Mouse (Mus musculus) brain, embryonic 14.5 days (tissue): ENCODE measurements at regions not wholly inside any gene's neighbourhood (a gene's known extent, or its start where the extent isn't known, plus 50 kb on each side); places are given as distances from the start of the nearest gene placed in this dataset.

Experiments used
- DNase-seq: peaks from one replicate; pipeline ENCODE4 v3.0.0-alpha.2; 2011; ENCODE audit warnings: low read depth
- CTCF ChIP-seq: fragments of 200-500 bp; IDR thresholded peaks from 2 replicates; pipeline ENCODE4 v1.5.1; 2012; ENCODE audit warnings: inconsistent platforms, mild to moderate bottlenecking, moderate library complexity, borderline replicate concordance; ENCODE audit not compliant: insufficient read depth, insufficient read length; ENCODE audit errors: extremely low read depth
- POLR2A ChIP-seq: fragments of 200-500 bp; IDR thresholded peaks from 2 replicates; pipeline ENCODE4 v1.6.1; 2012; ENCODE audit warnings: mild to moderate bottlenecking, inconsistent platforms, borderline replicate concordance; ENCODE audit not compliant: poor library complexity, insufficient read depth, insufficient read length, severe bottlenecking; ENCODE audit errors: extremely low read depth

DNA sequence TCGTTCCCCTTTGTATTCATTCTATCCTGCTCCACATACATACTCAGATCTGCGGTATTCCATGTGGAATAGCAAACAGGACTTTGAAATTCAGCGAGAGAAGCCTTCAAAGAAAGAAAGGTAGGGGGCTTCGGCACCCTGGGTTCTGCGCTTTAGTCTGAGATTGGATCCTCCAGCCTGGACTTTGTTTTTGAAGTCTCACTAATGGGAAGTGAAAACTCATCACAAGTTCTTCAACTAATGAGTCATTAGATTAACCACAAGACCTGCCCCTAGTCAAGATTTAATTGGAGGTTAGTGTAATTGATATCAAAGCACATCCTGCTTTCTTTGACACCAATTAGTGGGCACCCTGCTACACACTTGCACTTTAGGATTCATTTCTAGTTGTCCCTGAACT is 492.5 kb upstream of the Zfp960 start:
- peak; percentile 59 for DNase-seq
- no peak for TF ChIP-seq POLR2A
- no peak for TF ChIP-seq CTCF

GRCm38 (mm10) chr17:16588791-16589190 is 475.1 kb upstream of the Zfp960 start:
- no peak for TF ChIP-seq CTCF
- TF ChIP-seq POLR2A: no peak
- no peak for DNase-seq

GRCm38 (mm10) chr17:16599671-16600070 is 464.2 kb upstream of the Zfp960 start:
- DNase-seq: peak; percentile 79
- TF ChIP-seq CTCF (no peak), POLR2A (no peak)

DNA sequence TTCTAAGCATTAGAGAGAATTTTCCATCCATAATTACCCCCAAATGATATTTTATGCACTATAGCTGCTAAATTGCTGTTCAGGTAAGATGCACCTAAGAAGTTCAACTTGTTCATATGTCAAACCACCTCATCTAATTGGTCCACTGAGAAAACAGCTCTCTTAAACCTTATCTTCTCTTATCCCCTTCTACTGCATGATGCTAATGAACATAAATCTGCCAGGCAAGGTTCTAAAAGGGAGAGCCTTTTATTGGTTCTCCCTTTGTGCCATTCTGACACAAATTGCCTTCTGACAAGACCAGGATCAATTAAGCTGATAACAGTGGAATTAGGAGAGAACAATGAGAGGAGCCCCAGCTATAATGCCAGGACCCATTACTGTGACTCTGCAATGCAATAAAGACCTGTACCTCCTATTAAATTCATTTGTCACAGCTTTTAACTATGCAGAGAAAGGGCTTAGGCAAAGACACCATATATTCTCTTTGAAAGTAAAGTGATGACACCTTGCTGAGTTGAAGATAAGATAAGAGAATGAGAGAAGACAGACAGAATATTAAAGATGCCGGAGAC is 451.4 kb upstream of the Zfp960 start:
- TF ChIP-seq CTCF (no peak), POLR2A (no peak)
- DNase-seq: peak; percentile 64

DNA sequence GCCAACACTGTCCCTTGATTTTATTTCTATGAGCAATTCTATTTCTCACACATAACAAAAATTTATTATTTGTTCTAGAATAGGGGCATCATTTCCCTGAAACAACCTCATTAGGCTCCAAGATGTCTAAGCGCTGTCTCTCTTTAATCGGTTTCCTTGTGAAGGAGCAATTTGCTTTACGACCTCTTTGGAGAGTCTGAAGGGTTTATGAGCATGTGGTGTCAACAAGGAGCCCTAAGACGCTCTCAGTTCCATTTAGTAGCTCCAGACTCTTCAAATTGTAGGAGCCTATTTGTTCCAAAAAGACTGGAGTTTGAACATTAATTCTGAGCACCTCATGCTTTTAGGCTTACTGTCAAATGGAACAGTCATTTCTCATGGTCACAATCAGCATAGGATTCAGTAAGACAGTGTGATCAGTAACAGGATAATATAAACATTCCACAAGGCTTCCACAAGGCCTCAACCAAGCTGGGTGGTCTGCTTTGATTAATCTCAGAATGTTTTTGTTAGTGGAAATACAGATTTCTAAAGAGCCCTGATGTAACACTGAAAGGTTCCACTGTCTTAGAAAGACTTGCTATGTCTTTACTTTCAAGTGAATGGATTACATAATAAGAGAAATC is 441.9 kb upstream of the Zfp960 start:
- DNase-seq: no peak
- no peak for TF ChIP-seq CTCF
- TF ChIP-seq POLR2A: no peak

DNA sequence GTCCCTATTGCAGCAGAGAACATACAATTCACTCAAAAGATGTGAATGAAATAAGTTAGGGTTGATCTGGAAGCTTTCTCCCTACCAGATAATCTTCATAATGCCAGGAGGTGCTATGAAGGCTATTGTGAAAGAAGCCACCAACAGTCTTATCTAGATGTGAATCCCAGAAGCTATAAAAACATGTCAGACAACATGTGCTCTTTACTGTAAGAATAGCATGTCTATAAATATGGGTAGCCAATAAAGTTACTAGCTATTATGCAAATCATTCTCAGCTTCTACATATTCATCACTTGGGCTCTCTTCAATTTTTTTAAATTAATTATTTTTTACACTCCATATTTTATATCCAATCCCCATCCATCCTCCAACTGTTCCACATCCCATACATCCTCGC is 434.1 kb upstream of the Zfp960 start:
- no peak for TF ChIP-seq CTCF
- no peak for TF ChIP-seq POLR2A
- no peak for DNase-seq

- no peak for TF ChIP-seq CTCF
- no peak for TF ChIP-seq POLR2A
- DNase-seq: no peak
These were observed 430.5 kb upstream of the Zfp960 start for GRCm38 (mm10) chr17:16633426-16633825.

GRCm38 (mm10) chr17:16637463-16637862 is 426.4 kb upstream of the Zfp960 start:
- no peak for DNase-seq
- no peak for TF ChIP-seq POLR2A
- no peak for TF ChIP-seq CTCF

GRCm38 (mm10) chr17:16647942-16648341 is 416.0 kb upstream of the Zfp960 start:
- DNase-seq: no peak
- no peak for TF ChIP-seq POLR2A
- TF ChIP-seq CTCF: no peak

GRCm38 (mm10) chr17:16665253-16665652 is 398.7 kb upstream of the Zfp960 start:
- TF ChIP-seq CTCF (no peak), POLR2A (no peak)
- no peak for DNase-seq

GRCm38 (mm10) chr17:16667606-16668005 is 396.3 kb upstream of the Zfp960 start:
- TF ChIP-seq POLR2A: no peak
- peak; percentile 46 for DNase-seq

DNA sequence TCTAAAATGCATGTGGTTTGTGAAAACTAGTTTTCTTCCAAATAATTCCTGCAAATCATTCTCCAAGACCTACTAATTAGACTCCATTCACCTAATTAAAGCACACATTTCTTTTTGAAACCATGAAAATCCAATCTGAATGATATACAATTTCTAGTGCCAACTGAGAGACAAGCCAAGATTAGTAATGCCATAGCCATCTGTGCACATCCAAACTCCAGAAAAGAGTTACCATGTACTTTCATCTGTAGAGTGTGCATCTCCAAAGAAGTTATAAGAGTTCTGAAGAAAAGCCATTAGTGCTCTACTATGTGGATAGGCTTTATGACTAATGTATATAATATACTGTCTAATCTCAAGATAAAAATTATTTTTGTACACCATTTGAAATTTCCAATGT is 359.7 kb upstream of the Zfp960 start:
- no peak for TF ChIP-seq POLR2A
- DNase-seq: peak; percentile 49
